Mouse (Mus musculus): ENCODE measurements around the gene Rims3. TPM values are rescaled to one million over a fixed set of nuclear protein-coding genes. Genes with fewer than 3 reads are reported as not detected.
A peak's percentile ranks its signal among the peaks of the same experiment; 100 is the strongest.

Gene Rims3
- total and polyA plus RNA-seq, 2 experiments from 2014 or later = 0.04 to 0.05 TPM

GRCm38 (mm10) chr4:120815622-120816334, 38.8 kb upstream of the Rims3 start:
- TF ChIP-seq EP300 (IDR thresholded peaks at IDR 0.05; ENCODE audit: low read depth) = 0 out of 2 replicates have a peak, but pooled peaks have one; percentile 28
- no peak for TF ChIP-seq CTCF (IDR thresholded peaks at IDR 0.05; ENCODE audit: low read depth)
- Histone ChIP-seq H3K27ac (ENCODE audit: low read depth) (peak overlapping the region; percentile 96), H3K4me1 (ENCODE audit: control insufficient read depth, insufficient read depth) (peaks cover 23% of the 10 kb centered on the region), H3K4me3 (ENCODE audit: low read depth, low read length) (peak overlapping the region; percentile 63), H3K36me3 (replicated peaks; ENCODE audit: control insufficient read depth, insufficient read depth, low read length) (no peaks in the 10 kb centered on the region), H3K4me2 (ENCODE audit: low read depth, low read length) (peak overlapping the region; percentile 69), H3K27me3 (ENCODE audit: control insufficient read depth, insufficient read depth, low read length) (no peaks in the 10 kb centered on the region), H3K9me3 (replicated peaks; ENCODE audit: control insufficient read depth, low read length) (no peaks in the 10 kb centered on the region), H3K9ac (replicated peaks; ENCODE audit: low read depth, low read length) (peak overlapping the region; percentile 90)
- 7% methylated on average over 10 of the region's 10 CpGs for WGBS
- DNase-seq (ENCODE audit: low spot score) (peak; percentile 98), ATAC-seq (ENCODE audit: insufficient read depth, low read depth) (peak; percentile 96)

- Histone ChIP-seq H3K27me3 (ENCODE audit: control insufficient read depth, insufficient read depth, low read length) (no peaks in the 10 kb centered on the region), H3K4me3 (ENCODE audit: low read depth, low read length) (no peak overlapping the region), H3K9ac (replicated peaks; ENCODE audit: low read depth, low read length) (0 out of 2 replicates have a peak overlapping the region, but pooled peaks have one; percentile 29), H3K27ac (ENCODE audit: low read depth) (peak overlapping the region; percentile 96), H3K36me3 (replicated peaks; ENCODE audit: control insufficient read depth, insufficient read depth, low read length) (no peaks in the 10 kb centered on the region), H3K9me3 (replicated peaks; ENCODE audit: control insufficient read depth, low read length) (no peaks in the 10 kb centered on the region), H3K4me2 (ENCODE audit: low read depth, low read length) (peak overlapping the region; percentile 69), H3K4me1 (ENCODE audit: control insufficient read depth, insufficient read depth) (peaks cover 14% of the 10 kb centered on the region)
- DNase-seq (ENCODE audit: low spot score) (peak; percentile 69), ATAC-seq (ENCODE audit: insufficient read depth, low read depth) (no peak)
- TF ChIP-seq CTCF (IDR thresholded peaks at IDR 0.05; ENCODE audit: low read depth) = no peak
- no peak for TF ChIP-seq EP300 (IDR thresholded peaks at IDR 0.05; ENCODE audit: low read depth)
- 13% methylated on average over 3 of the region's 3 CpGs for WGBS
Observed at GRCm38 (mm10) chr4:120817002-120817774, 37.4 kb upstream of the Rims3 start.

GRCm38 (mm10) chr4:120817951-120818350, 36.7 kb upstream of the Rims3 start:
- H3K9ac ChIP-seq (replicated peaks; ENCODE audit: low read depth, low read length) = no peak overlapping the region
- peak overlapping the region; percentile 96 for H3K27ac ChIP-seq (ENCODE audit: low read depth)
- H3K4me1 ChIP-seq (ENCODE audit: control insufficient read depth, insufficient read depth) = peaks cover 21% of the 10 kb centered on the region
- no peaks in the 10 kb centered on the region for H3K9me3 ChIP-seq (replicated peaks; ENCODE audit: control insufficient read depth, low read length)
- H3K36me3 ChIP-seq (replicated peaks; ENCODE audit: control insufficient read depth, insufficient read depth, low read length) = no peaks in the 10 kb centered on the region
- H3K27me3 ChIP-seq (ENCODE audit: control insufficient read depth, insufficient read depth, low read length) = no peaks in the 10 kb centered on the region
- 49% methylated on average over 2 of the region's 2 CpGs for WGBS
- ATAC-seq (ENCODE audit: insufficient read depth, low read depth) (no peak), DNase-seq (ENCODE audit: low spot score) (no peak)
- H3K4me3 ChIP-seq (ENCODE audit: low read depth, low read length) = no peak overlapping the region
- H3K4me2 ChIP-seq (ENCODE audit: low read depth, low read length) = no peak overlapping the region
- TF ChIP-seq EP300 (IDR thresholded peaks at IDR 0.05; ENCODE audit: low read depth) = no peak

GRCm38 (mm10) chr4:120819296-120819695, 35.3 kb upstream of the Rims3 start:
- Histone ChIP-seq H3K36me3 (replicated peaks; ENCODE audit: control insufficient read depth, insufficient read depth, low read length) (no peaks in the 10 kb centered on the region), H3K4me3 (ENCODE audit: low read depth, low read length) (no peak overlapping the region), H3K4me2 (ENCODE audit: low read depth, low read length) (no peak overlapping the region), H3K9ac (replicated peaks; ENCODE audit: low read depth, low read length) (no peak overlapping the region), H3K27ac (ENCODE audit: low read depth) (no peak overlapping the region), H3K27me3 (ENCODE audit: control insufficient read depth, insufficient read depth, low read length) (no peaks in the 10 kb centered on the region), H3K4me1 (ENCODE audit: control insufficient read depth, insufficient read depth) (peaks cover 32% of the 10 kb centered on the region), H3K9me3 (replicated peaks; ENCODE audit: control insufficient read depth, low read length) (no peaks in the 10 kb centered on the region)
- TF ChIP-seq EP300 (IDR thresholded peaks at IDR 0.05; ENCODE audit: low read depth) (no peak), CTCF (IDR thresholded peaks at IDR 0.05; ENCODE audit: low read depth) (no peak)
- 17% methylated on average over 1 of the region's 1 CpGs for WGBS
- ATAC-seq (ENCODE audit: insufficient read depth, low read depth) = no peak
- DNase-seq (ENCODE audit: low spot score) = no peak

DNA sequence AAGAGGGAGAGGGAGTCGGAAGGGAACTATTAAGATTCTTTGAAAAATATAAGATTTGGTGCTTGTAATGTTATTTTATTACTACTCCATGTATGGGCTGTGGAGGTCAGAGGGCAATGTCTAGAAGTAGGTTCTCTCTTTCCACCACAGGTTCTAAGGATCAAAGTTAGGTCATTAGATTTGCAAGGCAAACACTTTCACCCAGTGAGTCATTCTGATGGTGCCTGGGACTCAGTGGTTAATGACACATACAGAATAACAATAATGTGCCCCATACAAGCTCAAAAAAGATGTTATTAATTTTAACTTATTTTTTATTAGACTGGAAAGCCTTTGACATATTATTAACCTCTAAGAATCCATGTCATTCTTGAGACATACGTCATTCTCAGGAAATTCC, 34.7 kb upstream of the Rims3 start:
- Histone ChIP-seq H3K27me3 (ENCODE audit: control insufficient read depth, insufficient read depth, low read length) (no peaks in the 10 kb centered on the region), H3K9me3 (replicated peaks; ENCODE audit: control insufficient read depth, low read length) (no peaks in the 10 kb centered on the region), H3K27ac (ENCODE audit: low read depth) (no peak overlapping the region), H3K36me3 (replicated peaks; ENCODE audit: control insufficient read depth, insufficient read depth, low read length) (no peaks in the 10 kb centered on the region), H3K4me1 (ENCODE audit: control insufficient read depth, insufficient read depth) (peaks cover 36% of the 10 kb centered on the region), H3K9ac (replicated peaks; ENCODE audit: low read depth, low read length) (no peak overlapping the region), H3K4me2 (ENCODE audit: low read depth, low read length) (no peak overlapping the region), H3K4me3 (ENCODE audit: low read depth, low read length) (no peak overlapping the region)
- TF ChIP-seq EP300 (IDR thresholded peaks at IDR 0.05; ENCODE audit: low read depth) = no peak
- TF ChIP-seq CTCF (IDR thresholded peaks at IDR 0.05; ENCODE audit: low read depth) = no peak
- 97% methylated on average over 2 of the region's 2 CpGs for WGBS
- no peak for DNase-seq (ENCODE audit: low spot score)
- no peak for ATAC-seq (ENCODE audit: insufficient read depth, low read depth)

All from heart, postnatal 0 days (tissue).